Mouse (Mus musculus): Measurements from ENCODE around the gene Pitpnc1.

DNA sequence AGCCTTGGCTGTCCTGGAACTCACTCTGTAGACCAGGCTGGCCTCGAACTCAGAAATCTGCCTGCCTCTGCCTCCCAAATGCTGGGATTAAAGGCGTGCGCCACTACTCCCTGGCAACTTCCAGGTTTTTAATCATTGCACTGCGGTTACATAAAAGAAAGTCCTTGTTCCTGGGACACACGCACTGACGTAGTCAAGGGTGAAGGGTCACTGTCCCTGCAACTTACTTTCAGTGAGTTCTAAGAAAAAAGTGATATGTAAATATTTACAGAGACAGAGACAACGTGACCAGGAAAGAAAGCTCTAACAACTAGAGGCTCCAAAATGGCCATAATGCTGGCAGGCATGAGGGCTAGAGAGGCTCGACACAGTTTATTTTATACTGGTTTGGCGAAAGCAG, 199.9 kb downstream of the Pitpnc1 start:
- TF ChIP-seq CTCF (IDR thresholded peaks at IDR 0.05; ENCODE audit: borderline replicate concordance, control insufficient read depth, extremely low read depth, insufficient read depth, low read length, poor library complexity) (no peak), POLR2A (IDR thresholded peaks at IDR 0.05; ENCODE audit: control insufficient read depth, extremely low read depth, insufficient read depth, low read length, poor library complexity) (no peak)

All from thymus, adult 2 months (tissue).